9 mouse cellular contexts compared by ENCODE assay signal in the genomic region with DNA sequence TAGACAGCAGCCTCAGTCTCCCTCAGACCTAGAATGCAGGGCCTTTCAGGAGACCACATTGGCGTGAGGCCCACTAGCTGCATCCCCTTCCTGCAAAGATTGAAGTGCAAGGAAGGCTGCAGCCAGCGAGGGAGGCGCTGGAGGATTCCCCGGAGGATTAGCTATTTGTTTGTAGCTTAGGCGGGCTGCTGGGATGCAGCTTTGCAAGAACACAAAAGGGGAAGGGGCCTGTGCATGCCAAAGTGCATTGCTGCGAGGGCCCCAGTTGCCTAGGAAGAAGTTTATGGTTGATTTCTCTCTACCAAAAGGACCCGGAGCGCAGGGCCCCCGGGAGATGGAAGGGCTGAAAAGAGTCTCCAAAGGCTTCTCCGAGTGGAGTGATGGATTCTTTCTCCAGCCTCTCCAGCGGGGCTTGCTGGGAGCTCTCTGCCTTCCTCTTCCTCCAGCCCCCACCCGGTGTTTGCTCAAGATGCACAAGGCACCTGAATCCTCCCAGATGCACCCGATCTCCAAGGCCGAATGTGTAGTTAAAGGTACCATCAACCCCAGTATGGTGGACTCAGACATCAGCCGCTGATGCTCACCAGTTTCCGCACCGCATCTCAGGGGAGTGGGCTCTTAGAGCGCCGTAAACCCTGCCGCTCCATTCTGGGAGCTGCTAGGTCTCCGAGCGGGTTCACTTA. TPM values are rescaled to one million over a fixed set of nuclear protein-coding genes. Genes with fewer than 3 reads are reported as not detected.
DNase-seq lines count a peak whose midpoint lies in the region; ATAC-seq lines count a peak whose summit lies in the region.
"Had no signal": no experiment of that assay in that cellular context is flagged by ENCODE, and none has a peak within 500 bp of the region (broad histone marks: within the 10 kb centered on the region; RNA-seq: fewer than 3 reads in every experiment).

No protein-coding gene starts in this region.

- H3K27ac ChIP-seq in kidney, embryonic 16.5 days (ENCODE audit: low read length): no peak overlapping the region
- H3K27ac ChIP-seq in heart, embryonic 13.5 days (replicated peaks): no peak overlapping the region
- peak overlapping the region; percentile 97 for H3K27ac ChIP-seq in midbrain, embryonic 16.5 days (ENCODE audit: low read length)

- no peaks in the 10 kb centered on the region for H3K9me3 ChIP-seq in kidney, embryonic 16.5 days (ENCODE audit: low read length)
- H3K9me3 ChIP-seq in heart, embryonic 13.5 days: no peaks in the 10 kb centered on the region
- peaks cover 28% of the 10 kb centered on the region for H3K9me3 ChIP-seq in midbrain, embryonic 16.5 days (replicated peaks; ENCODE audit: control insufficient read depth, low read length, poor library complexity, severe bottlenecking)

- peaks cover 30% of the 10 kb centered on the region for H3K4me1 ChIP-seq in kidney, embryonic 16.5 days (ENCODE audit: insufficient read depth, low read length)
- peaks cover 33% of the 10 kb centered on the region for H3K4me1 ChIP-seq in heart, embryonic 13.5 days
- H3K4me1 ChIP-seq in midbrain, embryonic 16.5 days (ENCODE audit: control insufficient read depth, insufficient read depth, low read length): peaks cover 19% of the 10 kb centered on the region

- 3% methylated on average over 22 of the region's 22 CpGs for WGBS in kidney, embryonic 16.5 days
- 3% methylated on average over 22 of the region's 22 CpGs for WGBS in heart, embryonic 13.5 days
- WGBS in midbrain, embryonic 16.5 days: under 1% methylated on average over 22 of the region's 22 CpGs

- no peak for ATAC-seq in kidney, embryonic 16.5 days (ENCODE audit: low FRiP score, low TSS enrichment)
- ATAC-seq in heart, embryonic 13.5 days (ENCODE audit: extremely low read depth, insufficient number of reproducible peaks, low FRiP score, low TSS enrichment): no peak
- ATAC-seq in midbrain, embryonic 16.5 days: peak; percentile 55

- no peaks in the 10 kb centered on the region for H3K36me3 ChIP-seq in kidney, embryonic 16.5 days (ENCODE audit: insufficient read depth, low read length)
- no peaks in the 10 kb centered on the region for H3K36me3 ChIP-seq in heart, embryonic 13.5 days
- H3K36me3 ChIP-seq in midbrain, embryonic 16.5 days (ENCODE audit: control insufficient read depth, insufficient read depth, low read length): peaks cover 41% of the 10 kb centered on the region
- H3K36me3 ChIP-seq: G1E had no signal

- peak overlapping the region; percentile 69 for H3K4me2 ChIP-seq in kidney, embryonic 16.5 days (replicated peaks; ENCODE audit: low read depth, low read length)
- peak overlapping the region; percentile 89 for H3K4me2 ChIP-seq in heart, embryonic 13.5 days
- peak overlapping the region; percentile 85 for H3K4me2 ChIP-seq in midbrain, embryonic 16.5 days (ENCODE audit: low read length)

- H3K4me3 ChIP-seq in kidney, embryonic 16.5 days (ENCODE audit: low read length): peak overlapping the region; percentile 60
- H3K4me3 ChIP-seq in heart, embryonic 13.5 days: peak overlapping the region; percentile 60
- H3K4me3 ChIP-seq in midbrain, embryonic 16.5 days (ENCODE audit: low read depth, low read length): peak overlapping the region; percentile 69

- H3K27me3 ChIP-seq in kidney, embryonic 16.5 days (ENCODE audit: insufficient read depth, low read length): peaks cover 62% of the 10 kb centered on the region
- H3K27me3 ChIP-seq in heart, embryonic 13.5 days (replicated peaks): peaks cover 92% of the 10 kb centered on the region
- no peaks in the 10 kb centered on the region for H3K27me3 ChIP-seq in midbrain, embryonic 16.5 days (ENCODE audit: control insufficient read depth, insufficient read depth, low read depth, low read length)

- DNase-seq in kidney, postnatal 14 days: no peak
- DNase-seq in cerebellum, adult 8-10 months: peak; percentile 52
- DNase-seq in layer of hippocampus, postnatal 14 days (ENCODE audit: low spot score in 2 of 2): peak; percentile 47 to 61
- no peak for DNase-seq in spleen, postnatal 14 days (ENCODE audit: low spot score in 2 of 2)
- no peak for DNase-seq in urinary bladder, postnatal 4 days (ENCODE audit: low spot score in 2 of 2)

- 0 out of 2 replicates have a peak overlapping the region, but pooled peaks have one; percentile 41 for H3K9ac ChIP-seq in kidney, embryonic 16.5 days (replicated peaks; ENCODE audit: low read length)
- H3K9ac ChIP-seq in heart, embryonic 13.5 days: peak overlapping the region; percentile 61
- peak overlapping the region; percentile 94 for H3K9ac ChIP-seq in midbrain, embryonic 16.5 days (ENCODE audit: low read depth, low read length)

RNA-seq across cellular contexts. Expression of gene Ccdc177, which starts 0.6 kb away (rescaled TPM):
- 0.11 and 0.12 TPM in 2 replicates for polyA plus RNA-seq in kidney, embryonic 16.5 days (2015; fragmentation: Nextera tagmentation; extraction: Ambion mirVana)
- 0.03 TPM in 1 of 2 replicates, not detected in the other for polyA plus RNA-seq in heart, embryonic 13.5 days (2015; fragmentation: Nextera tagmentation; extraction: Ambion mirVana)
- total RNA-seq in layer of hippocampus, postnatal 14 days (2021): 10 to 100 TPM; 18.5 to 18.7 TPM
- 3.8 and 3.9 TPM in 2 replicates for polyA plus RNA-seq in midbrain, embryonic 16.5 days (2015; fragmentation: Nextera tagmentation; extraction: Ambion mirVana)
- polyA plus RNA-seq: G1E had no signal

RNA-seq across cellular contexts. Expression of gene Susd6, which starts 30.5 kb away (rescaled TPM):
- polyA plus RNA-seq in kidney, embryonic 16.5 days (2015; fragmentation: Nextera tagmentation; extraction: Ambion mirVana): 17.1 and 19.5 TPM in 2 replicates
- 13.6 and 14.3 TPM in 2 replicates for polyA plus RNA-seq in heart, embryonic 13.5 days (2015; fragmentation: Nextera tagmentation; extraction: Ambion mirVana)
- 10 to 100 TPM; 54.3 TPM for total RNA-seq in layer of hippocampus, postnatal 14 days (2021)
- 10.4 and 11.0 TPM in 2 replicates for polyA plus RNA-seq in midbrain, embryonic 16.5 days (2015; fragmentation: Nextera tagmentation; extraction: Ambion mirVana)

Comparison
In these comparisons a context has a peak if more than half of its experiments do, and no peak if none do; other contexts are left out.
1. H3K9ac ChIP-seq: peak in every context shown above with its lines; median percentile 94 in midbrain, embryonic 16.5 days; 61 in heart, embryonic 13.5 days; 41 in kidney, embryonic 16.5 days.
2. DNase-seq: peak in cerebellum, adult 8-10 months (single experiment) and layer of hippocampus, postnatal 14 days (2 of 2); none in kidney, postnatal 14 days (single experiment), spleen, postnatal 14 days (0 of 2) and urinary bladder, postnatal 4 days (0 of 2).
3. Peak in every context shown above with its lines, with median percentiles within 50 percentile points of each other: H3K4me2 ChIP-seq and H3K4me3 ChIP-seq.